Mouse (Mus musculus) spleen, adult 2 months (tissue): ENCODE results near the gene Kdsr. TPM values are rescaled to one million over a fixed set of nuclear protein-coding genes. Genes with fewer than 3 reads are reported as not detected.
"Not testable (repeated sequence)": the region's sequence is repeated elsewhere in the genome, so short reads cannot be mapped to it uniquely, and the experiment has no call there.

Experiments
- DNase-seq, 2 experiments: peaks; one replicate each; pipeline versions ENCODE4 v3.0.0 to v3.0.0-alpha.2; 2012 to 2021; ENCODE audit warnings: low spot score in 2 of 2, low read depth in 1 of 2
- H3K27ac ChIP-seq: fragments of 200-500 bp; 2 replicates; pipeline ENCODE4 v1.5.1; 2012; ENCODE audit warnings: low read length, inconsistent platforms; ENCODE audit not compliant: insufficient read depth
- H3K27me3 ChIP-seq: fragments of 200-500 bp; 2 replicates; pipeline ENCODE4 v1.6.1; 2012; ENCODE audit warnings: mild to moderate bottlenecking, moderate library complexity, low read length, inconsistent platforms; ENCODE audit not compliant: control insufficient read depth, insufficient read depth
- H3K36me3 ChIP-seq: fragments of 200-500 bp; 2 replicates; pipeline ENCODE4 v1.6.1; 2012; ENCODE audit warnings: mild to moderate bottlenecking, low read length, inconsistent platforms; ENCODE audit not compliant: control insufficient read depth, insufficient read depth
- H3K4me1 ChIP-seq: fragments of 200-500 bp; 2 replicates; pipeline ENCODE4 v1.6.1; 2011; ENCODE audit warnings: inconsistent platforms; ENCODE audit not compliant: control insufficient read depth, insufficient read depth, insufficient read length
- H3K4me3 ChIP-seq: fragments of 200-500 bp; 2 replicates; pipeline ENCODE4 v1.5.1; 2011; ENCODE audit warnings: mild to moderate bottlenecking, inconsistent platforms; ENCODE audit not compliant: insufficient read depth, insufficient read length; ENCODE audit errors: extremely low read depth
- CTCF ChIP-seq: fragments of 200-500 bp; IDR thresholded peaks from 2 replicates; pipeline ENCODE4 v1.5.1; 2011; ENCODE audit warnings: mild to moderate bottlenecking, inconsistent platforms; ENCODE audit not compliant: insufficient read depth, insufficient read length, insufficient replicate concordance; ENCODE audit errors: extremely low read depth
- POLR2A ChIP-seq: fragments of 200-500 bp; IDR thresholded peaks from 2 replicates; pipeline ENCODE4 v1.6.1; 2011; ENCODE audit warnings: low read depth, low read length, inconsistent platforms
- WGBS: fragments of 180-500 bp; shearing (Covaris S2); methylation state at CpG from one replicate; pipeline ENCODE4 v1.1.7; 2018; 5-methylcytosine and 5-hydroxymethylcytosine counted together
- polyA plus RNA-seq: library from polyadenylated mRNA; depleted of rRNA; stranded (reverse); fragments of >200 nt; gene quantifications from 2 replicates; pipeline ENCODE4 v1.2.3, GENCODE M21; 2012

Gene Kdsr
- polyA plus RNA-seq, 1 experiment = 5.2 TPM

GRCm38 (mm10) chr1:106740735-106741134 lies 18.8 kb downstream of the Kdsr start:
- Histone ChIP-seq H3K27me3 (no peaks in the 10 kb centered on the region), H3K4me1 (no peaks in the 10 kb centered on the region), H3K4me3 (no peak overlapping the region), H3K36me3 (peaks cover 11% of the 10 kb centered on the region), H3K27ac (no peak overlapping the region)
- TF ChIP-seq POLR2A = no peak
- no peak for TF ChIP-seq CTCF
- 91% methylated on average over 4 of the region's 4 CpGs for WGBS
- no peak for DNase-seq

GRCm38 (mm10) chr1:106739810-106740209 lies 19.7 kb downstream of the Kdsr start:
- Histone ChIP-seq H3K4me3 (no peak overlapping the region), H3K36me3 (peaks cover 11% of the 10 kb centered on the region), H3K27ac (no peak overlapping the region), H3K4me1 (no peaks in the 10 kb centered on the region), H3K27me3 (no peaks in the 10 kb centered on the region)
- TF ChIP-seq CTCF (no peak), POLR2A (no peak)
- 94% methylated on average over 5 of the region's 5 CpGs for whole genome bisulfite sequencing
- no peak for DNase-seq

- H3K4me3 ChIP-seq = no peak overlapping the region
- H3K4me1 ChIP-seq = no peaks in the 10 kb centered on the region
- no peaks in the 10 kb centered on the region for H3K27me3 ChIP-seq
- TF ChIP-seq CTCF (peak; percentile 30; the same call in 1 of the 2 replicates), POLR2A (no peak)
- H3K36me3 ChIP-seq = peaks cover 16% of the 10 kb centered on the region
- WGBS = 86% methylated on average over 3 of the region's 3 CpGs
- H3K27ac ChIP-seq = no peak overlapping the region
- DNase-seq = peak in 1 of 2 experiments; percentile 51
These were observed 21.4 kb downstream of the Kdsr start for GRCm38 (mm10) chr1:106738092-106738491.

- 96% methylated on average over 8 of the region's 8 CpGs for WGBS
- Histone ChIP-seq H3K4me1 (no peaks in the 10 kb centered on the region), H3K36me3 (peaks cover 16% of the 10 kb centered on the region), H3K27ac (no peak overlapping the region), H3K4me3 (no peak overlapping the region), H3K27me3 (no peaks in the 10 kb centered on the region)
- TF ChIP-seq CTCF (no peak), POLR2A (no peak)
- no peak for DNase-seq
These were observed 23.3 kb downstream of the Kdsr start for GRCm38 (mm10) chr1:106736211-106736610.

GRCm38 (mm10) chr1:106735586-106735985 lies 23.9 kb downstream of the Kdsr start:
- peak in 1 of 2 experiments; percentile 36 for DNase-seq
- Histone ChIP-seq H3K4me3 (no peak overlapping the region), H3K36me3 (peaks cover 10% of the 10 kb centered on the region), H3K27me3 (no peaks in the 10 kb centered on the region), H3K27ac (no peak overlapping the region), H3K4me1 (no peaks in the 10 kb centered on the region)
- TF ChIP-seq POLR2A (no peak), CTCF (peak; percentile 66; the same call in 1 of the 2 replicates)
- WGBS = 63% methylated on average over 2 of the region's 2 CpGs

- no peak for DNase-seq
- no peak for TF ChIP-seq CTCF
- no peak for TF ChIP-seq POLR2A
- WGBS = 90% methylated on average over 5 of the region's 5 CpGs
- H3K4me1 ChIP-seq = no peaks in the 10 kb centered on the region
- H3K27ac ChIP-seq = no peak overlapping the region
- peaks cover 7% of the 10 kb centered on the region for H3K36me3 ChIP-seq
- no peak overlapping the region for H3K4me3 ChIP-seq
- H3K27me3 ChIP-seq = no peaks in the 10 kb centered on the region
These were observed 37.5 kb downstream of the Kdsr start for GRCm38 (mm10) chr1:106722061-106722460.

- H3K27me3 ChIP-seq, DNase-seq, H3K4me1 ChIP-seq, H3K27ac ChIP-seq, H3K36me3 ChIP-seq, H3K4me3 ChIP-seq: not testable (repeated sequence)
- WGBS = 75% methylated on average over 7 of the region's 7 CpGs
These were observed 41.8 kb downstream of the Kdsr start for GRCm38 (mm10) chr1:106717736-106718135.
